Mouse (Mus musculus): ENCODE data around the gene Paox.

Gene Paox

GRCm38 (mm10) chr7:140115583-140116328 is at the start of gene Paox:
Paox (plus strand) TSS chr7:140115799.
- DNase-seq (ENCODE audit: low read depth, low spot score), result peak; percentile 44

GRCm38 (mm10) chr7:140067397-140067796 is 48.2 kb upstream of the Paox start:
- no peak for DNase-seq (ENCODE audit: low read depth, low spot score)

- DNase-seq (ENCODE audit: low read depth, low spot score), result no peak
These were observed 45.4 kb upstream of the Paox start for GRCm38 (mm10) chr7:140070042-140070711.

- DNase-seq (ENCODE audit: low read depth, low spot score), result no peak
These were observed 37.9 kb upstream of the Paox start for GRCm38 (mm10) chr7:140077698-140078097.

GRCm38 (mm10) chr7:140078711-140079110 is 36.9 kb upstream of the Paox start:
- peak; percentile 69 for DNase-seq (ENCODE audit: low read depth, low spot score)

GRCm38 (mm10) chr7:140080503-140081156 is 35.0 kb upstream of the Paox start:
- peak; percentile 78 for DNase-seq (ENCODE audit: low read depth, low spot score)

GRCm38 (mm10) chr7:140081408-140082241 is 34.0 kb upstream of the Paox start:
- no peak for DNase-seq (ENCODE audit: low read depth, low spot score)

- no peak for DNase-seq (ENCODE audit: low read depth, low spot score)
These were observed 33.3 kb upstream of the Paox start, which contains the start of gene Caly for GRCm38 (mm10) chr7:140082242-140082678. Caly (minus strand) TSS chr7:140082548.

- no peak for DNase-seq (ENCODE audit: low read depth, low spot score)
These were observed 25.0 kb upstream of the Paox start for GRCm38 (mm10) chr7:140090601-140091000.

GRCm38 (mm10) chr7:140092924-140093528 is 22.6 kb upstream of the Paox start, which contains the start of gene Prap1:
Prap1 (plus strand) TSS chr7:140093395.
- DNase-seq (ENCODE audit: low read depth, low spot score), result no peak

GRCm38 (mm10) chr7:140094954-140095353 is 20.6 kb upstream of the Paox start:
- no peak for DNase-seq (ENCODE audit: low read depth, low spot score)

GRCm38 (mm10) chr7:140095556-140095955 is 20.0 kb upstream of the Paox start:
- DNase-seq (ENCODE audit: low read depth, low spot score), result no peak

- DNase-seq (ENCODE audit: low read depth, low spot score), result no peak
These were observed 19.5 kb upstream of the Paox start for GRCm38 (mm10) chr7:140096055-140096454.

GRCm38 (mm10) chr7:140098466-140098865 is 17.1 kb upstream of the Paox start:
- DNase-seq (ENCODE audit: low read depth, low spot score), result no peak

- no peak for DNase-seq (ENCODE audit: low read depth, low spot score)
These were observed 14.1 kb upstream of the Paox start for GRCm38 (mm10) chr7:140101498-140101897.

- DNase-seq (ENCODE audit: low read depth, low spot score), result peak; percentile 56
These were observed 13.4 kb upstream of the Paox start, which contains the start of gene Fuom for GRCm38 (mm10) chr7:140101993-140102860. Fuom (minus strand) TSS chr7:140102441.

- no peak for DNase-seq (ENCODE audit: low read depth, low spot score)
These were observed 11.6 kb upstream of the Paox start for GRCm38 (mm10) chr7:140104009-140104408.

GRCm38 (mm10) chr7:140111943-140112342 is 3.7 kb upstream of the Paox start:
- no peak for DNase-seq (ENCODE audit: low read depth, low spot score)

- peak; percentile 76 for DNase-seq (ENCODE audit: low read depth, low spot score)
These were observed 893 bp downstream of the Paox start, which contains the start of gene Echs1 for GRCm38 (mm10) chr7:140116329-140117054. Echs1 (minus strand) TSS chr7:140116476.
